Mouse (Mus musculus): ENCODE data around the gene Mcemp1. TPM values are rescaled to one million over a fixed set of nuclear protein-coding genes. Genes with fewer than 3 reads are reported as not detected.

The Mcemp1 gene
- polyA plus RNA-seq, 1 experiment from 2014 or later: 0.29 TPM

DNA sequence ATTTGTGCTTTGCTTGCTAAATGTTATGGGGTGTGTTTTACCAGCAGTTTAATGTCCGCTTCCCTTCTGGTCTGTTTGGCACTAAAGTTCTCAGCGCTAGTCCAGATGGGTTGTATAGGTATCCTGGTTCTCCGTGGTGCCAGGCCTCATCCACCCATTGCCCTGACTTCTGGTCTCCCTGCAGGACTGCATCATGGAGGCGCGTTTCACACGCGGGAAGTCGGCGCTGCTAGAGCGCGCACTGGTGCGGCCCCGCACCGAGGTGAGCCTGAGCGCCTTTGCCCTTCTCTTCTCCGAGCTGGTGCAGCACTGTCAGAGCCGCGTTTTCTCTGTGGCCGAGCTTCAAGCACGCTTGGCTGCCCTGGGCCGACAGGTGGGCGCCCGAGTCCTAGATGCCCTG is 13.3 kb downstream of the Mcemp1 start:
- WGBS: 98% methylated on average over 23 of the region's 23 CpGs
- ATAC-seq (replicated peaks; ENCODE audit: low FRiP score) (no peak), DNase-seq (ENCODE audit: low spot score) (no peak)
- Histone ChIP-seq H3K36me3 (ENCODE audit: control insufficient read depth, insufficient read depth, low read length) (peaks cover 7% of the 10 kb centered on the region), H3K4me1 (replicated peaks; ENCODE audit: control insufficient read depth, insufficient read depth, low read length) (peaks cover 3% of the 10 kb centered on the region; the same call in 1 of the 2 replicates), H3K27ac (ENCODE audit: low read depth, low read length) (no peak overlapping the region), H3K9ac (ENCODE audit: low read length) (no peak overlapping the region), H3K4me3 (ENCODE audit: low read depth, low read length) (no peak overlapping the region), H3K4me2 (ENCODE audit: low read depth, low read length, severe bottlenecking) (no peak overlapping the region), H3K9me3 (ENCODE audit: control insufficient read depth, low read length) (no peaks in the 10 kb centered on the region), H3K27me3 (ENCODE audit: control insufficient read depth, insufficient read depth, low read length) (no peaks in the 10 kb centered on the region)

DNA sequence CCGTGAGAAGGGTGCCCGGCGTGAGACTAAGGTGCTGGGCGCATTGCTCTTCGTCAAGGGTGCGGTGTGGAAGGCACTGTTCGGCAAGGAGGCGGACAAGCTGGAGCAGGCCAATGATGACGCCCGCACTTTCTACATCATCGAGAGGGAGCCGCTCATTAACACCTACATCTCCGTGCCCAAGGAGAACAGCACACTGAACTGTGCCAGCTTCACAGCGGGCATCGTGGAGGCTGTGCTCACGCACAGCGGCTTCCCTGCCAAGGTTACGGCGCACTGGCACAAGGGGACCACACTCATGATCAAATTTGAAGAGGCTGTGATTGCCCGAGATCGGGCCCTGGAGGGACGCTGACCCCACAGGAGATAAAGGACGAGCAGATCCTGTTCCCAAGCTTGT is 13.7 kb downstream of the Mcemp1 start:
- ATAC-seq (replicated peaks; ENCODE audit: low FRiP score) (no peak), DNase-seq (ENCODE audit: low spot score) (no peak)
- Histone ChIP-seq H3K27me3 (ENCODE audit: control insufficient read depth, insufficient read depth, low read length) (no peaks in the 10 kb centered on the region), H3K4me3 (ENCODE audit: low read depth, low read length) (no peak overlapping the region), H3K27ac (ENCODE audit: low read depth, low read length) (no peak overlapping the region), H3K4me1 (replicated peaks; ENCODE audit: control insufficient read depth, insufficient read depth, low read length) (peaks cover 3% of the 10 kb centered on the region; the same call in 1 of the 2 replicates), H3K36me3 (ENCODE audit: control insufficient read depth, insufficient read depth, low read length) (peaks cover 7% of the 10 kb centered on the region), H3K9ac (ENCODE audit: low read length) (no peak overlapping the region), H3K4me2 (ENCODE audit: low read depth, low read length, severe bottlenecking) (no peak overlapping the region), H3K9me3 (ENCODE audit: control insufficient read depth, low read length) (no peaks in the 10 kb centered on the region)
- 94% methylated on average over 23 of the region's 23 CpGs for WGBS

DNA sequence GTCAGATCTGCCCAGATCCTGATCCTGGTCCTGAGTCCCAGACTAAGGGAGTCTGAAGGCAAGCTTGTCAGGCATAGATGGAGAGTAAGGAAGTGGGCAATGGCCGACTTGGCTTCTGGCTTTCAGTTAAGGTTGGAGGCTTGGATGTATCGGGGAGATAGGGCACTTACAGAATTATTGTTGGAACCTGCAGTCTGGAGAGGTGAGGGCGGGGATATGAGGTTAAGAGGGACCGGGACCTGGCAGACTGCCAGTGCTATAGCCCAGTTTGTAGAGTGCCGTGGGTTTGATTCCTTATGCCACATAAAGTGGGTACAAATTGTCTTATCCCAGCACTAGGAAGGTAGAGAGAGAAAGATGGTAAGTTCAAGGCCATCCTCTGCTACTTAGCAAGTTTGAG is 14.1 kb downstream of the Mcemp1 start:
- Histone ChIP-seq H3K9me3 (ENCODE audit: control insufficient read depth, low read length) (no peaks in the 10 kb centered on the region), H3K4me2 (ENCODE audit: low read depth, low read length, severe bottlenecking) (no peak overlapping the region), H3K27ac (ENCODE audit: low read depth, low read length) (no peak overlapping the region), H3K4me1 (replicated peaks; ENCODE audit: control insufficient read depth, insufficient read depth, low read length) (peaks cover 3% of the 10 kb centered on the region; the same call in 1 of the 2 replicates), H3K36me3 (ENCODE audit: control insufficient read depth, insufficient read depth, low read length) (peaks cover 7% of the 10 kb centered on the region), H3K9ac (ENCODE audit: low read length) (no peak overlapping the region), H3K4me3 (ENCODE audit: low read depth, low read length) (no peak overlapping the region), H3K27me3 (ENCODE audit: control insufficient read depth, insufficient read depth, low read length) (no peaks in the 10 kb centered on the region)
- DNase-seq (ENCODE audit: low spot score) (no peak), ATAC-seq (replicated peaks; ENCODE audit: low FRiP score) (no peak)
- 96% methylated on average over 5 of the region's 5 CpGs for WGBS

DNA sequence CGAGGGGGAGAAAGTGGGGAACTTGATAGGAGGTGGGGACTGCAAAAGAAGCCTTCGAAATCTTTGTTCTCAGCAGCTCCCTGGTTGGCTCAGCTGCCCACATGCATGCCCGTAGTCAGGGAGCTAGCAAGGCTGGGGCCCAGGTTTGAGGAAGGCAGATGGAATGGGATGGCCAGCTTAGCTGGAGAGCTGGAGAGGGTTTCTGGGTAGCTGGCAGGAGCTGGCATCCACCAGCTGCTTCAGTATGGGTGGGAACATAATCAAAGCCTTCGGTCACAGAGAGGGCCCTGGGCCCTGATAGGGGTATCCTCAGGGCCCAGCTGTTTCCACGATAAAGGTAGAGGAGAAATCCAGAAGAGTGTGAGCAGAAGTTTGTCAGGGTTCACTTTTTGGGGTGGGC is 16.9 kb downstream of the Mcemp1 start:
- ATAC-seq (replicated peaks; ENCODE audit: low FRiP score) (no peak), DNase-seq (ENCODE audit: low spot score) (no peak)
- Histone ChIP-seq H3K4me1 (replicated peaks; ENCODE audit: control insufficient read depth, insufficient read depth, low read length) (peaks cover 3% of the 10 kb centered on the region; the same call in 1 of the 2 replicates), H3K9me3 (ENCODE audit: control insufficient read depth, low read length) (no peaks in the 10 kb centered on the region), H3K4me2 (ENCODE audit: low read depth, low read length, severe bottlenecking) (no peak overlapping the region), H3K9ac (ENCODE audit: low read length) (no peak overlapping the region), H3K36me3 (ENCODE audit: control insufficient read depth, insufficient read depth, low read length) (peaks cover 7% of the 10 kb centered on the region), H3K27ac (ENCODE audit: low read depth, low read length) (no peak overlapping the region), H3K4me3 (ENCODE audit: low read depth, low read length) (no peak overlapping the region), H3K27me3 (ENCODE audit: control insufficient read depth, insufficient read depth, low read length) (no peaks in the 10 kb centered on the region)
- WGBS: 87% methylated on average over 5 of the region's 5 CpGs

DNA sequence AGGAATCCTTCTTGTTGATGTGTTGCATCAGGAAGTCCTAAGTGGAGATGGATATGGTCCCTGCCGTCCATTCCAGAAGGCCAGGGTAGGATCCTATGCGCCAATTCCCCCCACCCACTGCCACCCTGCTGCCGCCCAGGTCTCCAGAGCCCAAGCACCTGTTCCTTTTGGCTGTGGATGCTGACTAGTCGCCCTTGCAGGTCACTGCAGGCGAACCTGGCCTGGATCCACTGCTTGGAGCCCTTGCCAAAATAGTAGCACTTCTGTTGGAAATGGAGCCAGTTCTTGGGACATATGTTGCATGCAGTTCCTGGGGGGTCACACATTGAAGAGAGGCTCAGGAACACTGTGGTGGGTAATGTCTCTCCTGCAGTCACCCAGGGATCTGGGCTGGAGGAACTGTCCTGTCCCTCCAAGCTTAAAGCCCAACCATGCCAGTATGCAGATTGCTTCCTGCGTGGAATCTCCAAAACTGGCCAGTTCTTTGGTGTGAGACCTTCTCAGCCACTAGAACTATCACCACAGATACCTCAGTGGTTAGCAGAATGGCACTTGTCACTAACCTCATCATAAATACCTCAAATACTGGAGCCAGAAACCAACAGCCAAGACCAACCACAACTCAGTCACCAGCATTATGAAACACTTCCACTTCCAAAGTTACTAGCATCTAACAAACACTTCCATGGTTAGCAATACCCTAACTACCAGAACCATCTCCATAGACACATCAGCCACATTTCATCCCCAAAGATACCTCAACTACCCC is 18.0 kb downstream of the Mcemp1 start:
- Histone ChIP-seq H3K4me1 (replicated peaks; ENCODE audit: control insufficient read depth, insufficient read depth, low read length) (no peaks in the 10 kb centered on the region), H3K36me3 (ENCODE audit: control insufficient read depth, insufficient read depth, low read length) (peaks cover 7% of the 10 kb centered on the region), H3K9me3 (ENCODE audit: control insufficient read depth, low read length) (no peaks in the 10 kb centered on the region), H3K27me3 (ENCODE audit: control insufficient read depth, insufficient read depth, low read length) (no peaks in the 10 kb centered on the region), H3K9ac (ENCODE audit: low read length) (no peak overlapping the region), H3K4me2 (ENCODE audit: low read depth, low read length, severe bottlenecking) (no peak overlapping the region), H3K27ac (ENCODE audit: low read depth, low read length) (no peak overlapping the region), H3K4me3 (ENCODE audit: low read depth, low read length) (no peak overlapping the region)
- no peak for ATAC-seq (replicated peaks; ENCODE audit: low FRiP score)
- no peak for DNase-seq (ENCODE audit: low spot score)
- 84% methylated on average over 6 of the region's 6 CpGs for WGBS

DNA sequence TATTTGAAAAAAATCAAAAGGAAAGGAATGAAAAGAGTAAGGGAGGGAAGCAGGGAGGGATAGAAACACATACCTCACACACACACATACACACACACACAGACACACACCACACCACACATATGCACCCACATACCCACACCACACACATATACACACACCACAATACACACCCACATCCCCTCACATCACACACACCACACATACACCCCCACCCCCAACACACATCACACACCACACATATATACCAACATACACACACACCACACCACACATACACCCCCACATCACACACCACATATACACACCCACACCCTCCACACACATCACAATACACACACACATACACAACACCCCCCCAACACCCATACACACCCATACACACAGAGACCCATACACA is 19.0 kb downstream of the Mcemp1 start:
- H3K9me3 ChIP-seq (ENCODE audit: control insufficient read depth, low read length): no peaks in the 10 kb centered on the region
- H3K4me3 ChIP-seq (ENCODE audit: low read depth, low read length): no peak overlapping the region
- ATAC-seq (replicated peaks; ENCODE audit: low FRiP score) (peak; percentile 45; the same call in 1 of the 2 replicates), DNase-seq (ENCODE audit: low spot score) (no peak)
- no peaks in the 10 kb centered on the region for H3K27me3 ChIP-seq (ENCODE audit: control insufficient read depth, insufficient read depth, low read length)
- no peaks in the 10 kb centered on the region for H3K4me1 ChIP-seq (replicated peaks; ENCODE audit: control insufficient read depth, insufficient read depth, low read length)
- peaks cover under 1% of the 10 kb centered on the region; the same call in 1 of the 2 replicates for H3K36me3 ChIP-seq (ENCODE audit: control insufficient read depth, insufficient read depth, low read length)
- H3K4me2 ChIP-seq (ENCODE audit: low read depth, low read length, severe bottlenecking): no peak overlapping the region
- no peak overlapping the region for H3K27ac ChIP-seq (ENCODE audit: low read depth, low read length)
- no peak overlapping the region for H3K9ac ChIP-seq (ENCODE audit: low read length)

DNA sequence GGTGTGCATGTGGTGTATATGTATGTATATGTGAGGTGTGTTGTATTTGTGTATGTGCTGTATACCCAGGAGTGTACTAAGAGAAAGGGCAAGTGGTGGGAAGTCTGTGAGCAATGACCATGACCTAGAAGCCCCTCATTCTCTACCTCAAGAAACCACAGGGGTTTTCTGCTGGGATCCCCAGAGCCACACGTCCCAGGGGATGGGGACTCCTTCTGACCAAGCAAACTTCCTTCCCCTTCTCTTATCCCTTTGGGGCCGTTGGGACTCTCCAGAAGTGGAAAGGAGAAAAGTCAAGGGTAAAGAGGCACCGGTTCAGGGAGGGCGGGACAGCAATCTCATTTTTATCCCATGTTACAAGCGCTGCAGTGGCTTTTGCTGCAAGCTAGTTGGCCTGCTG is 19.9 kb downstream of the Mcemp1 start:
- H3K4me3 ChIP-seq (ENCODE audit: low read depth, low read length): no peak overlapping the region
- peak; percentile 34 for DNase-seq (ENCODE audit: low spot score)
- no peak overlapping the region for H3K4me2 ChIP-seq (ENCODE audit: low read depth, low read length, severe bottlenecking)
- no peaks in the 10 kb centered on the region for H3K9me3 ChIP-seq (ENCODE audit: control insufficient read depth, low read length)
- ATAC-seq (replicated peaks; ENCODE audit: low FRiP score): no peak
- 70% methylated on average over 5 of the region's 5 CpGs for WGBS
- H3K27me3 ChIP-seq (ENCODE audit: control insufficient read depth, insufficient read depth, low read length): no peaks in the 10 kb centered on the region
- no peak overlapping the region for H3K27ac ChIP-seq (ENCODE audit: low read depth, low read length)
- H3K36me3 ChIP-seq (ENCODE audit: control insufficient read depth, insufficient read depth, low read length): no peaks in the 10 kb centered on the region
- no peak overlapping the region for H3K9ac ChIP-seq (ENCODE audit: low read length)
- no peaks in the 10 kb centered on the region for H3K4me1 ChIP-seq (replicated peaks; ENCODE audit: control insufficient read depth, insufficient read depth, low read length)

DNA sequence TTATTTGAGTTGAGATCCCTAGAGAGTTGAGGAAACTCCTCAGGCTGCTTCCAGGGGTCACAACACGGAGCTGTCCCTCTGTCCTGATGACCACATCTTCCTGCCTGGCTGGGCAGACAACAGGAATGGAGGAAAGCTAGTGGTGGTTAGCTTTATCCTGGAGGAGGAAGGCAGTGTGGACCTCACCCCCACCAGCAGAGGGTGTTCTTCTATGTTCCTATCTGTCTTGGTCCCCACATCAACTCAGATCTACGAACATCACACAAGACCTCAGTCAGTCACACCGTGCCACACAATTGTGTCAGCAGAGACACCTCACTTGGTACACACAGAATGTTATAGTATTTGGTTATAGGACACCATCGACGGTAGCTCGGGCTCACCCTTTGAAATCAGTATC is 22.0 kb downstream of the Mcemp1 start:
- 85% methylated on average over 6 of the region's 6 CpGs for WGBS
- no peak overlapping the region for H3K27ac ChIP-seq (ENCODE audit: low read depth, low read length)
- H3K9me3 ChIP-seq (ENCODE audit: control insufficient read depth, low read length): no peaks in the 10 kb centered on the region
- H3K4me3 ChIP-seq (ENCODE audit: low read depth, low read length): no peak overlapping the region
- no peak overlapping the region for H3K4me2 ChIP-seq (ENCODE audit: low read depth, low read length, severe bottlenecking)
- H3K27me3 ChIP-seq (ENCODE audit: control insufficient read depth, insufficient read depth, low read length): no peaks in the 10 kb centered on the region
- H3K36me3 ChIP-seq (ENCODE audit: control insufficient read depth, insufficient read depth, low read length): no peaks in the 10 kb centered on the region
- H3K4me1 ChIP-seq (replicated peaks; ENCODE audit: control insufficient read depth, insufficient read depth, low read length): no peaks in the 10 kb centered on the region
- H3K9ac ChIP-seq (ENCODE audit: low read length): no peak overlapping the region
- ATAC-seq (replicated peaks; ENCODE audit: low FRiP score) (no peak), DNase-seq (ENCODE audit: low spot score) (peak; percentile 40)

DNA sequence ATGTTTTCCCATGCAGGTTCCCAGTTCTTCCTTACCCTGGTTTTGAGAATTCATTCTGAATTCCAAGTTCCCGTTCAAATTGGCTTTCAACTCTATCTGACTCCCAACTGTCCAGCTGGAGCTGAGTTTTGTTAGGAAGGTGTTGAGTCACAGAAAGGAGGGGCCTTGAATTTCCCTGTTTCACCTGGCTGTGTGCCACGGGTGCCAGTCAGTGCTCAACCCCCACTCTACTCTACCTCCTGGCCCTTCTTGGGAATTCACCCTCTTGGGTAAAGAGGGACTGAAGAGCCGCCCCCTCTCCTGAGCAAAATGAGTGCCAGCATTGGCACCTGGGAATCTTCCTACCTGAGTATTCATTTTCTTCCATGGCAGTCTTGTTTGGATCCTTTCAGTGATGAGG is 25.2 kb downstream of the Mcemp1 start:
- H3K9ac ChIP-seq (ENCODE audit: low read length): no peak overlapping the region
- ATAC-seq (replicated peaks; ENCODE audit: low FRiP score): no peak
- 73% methylated on average over 3 of the region's 3 CpGs for WGBS
- no peaks in the 10 kb centered on the region for H3K4me1 ChIP-seq (replicated peaks; ENCODE audit: control insufficient read depth, insufficient read depth, low read length)
- H3K4me3 ChIP-seq (ENCODE audit: low read depth, low read length): no peak overlapping the region
- H3K27ac ChIP-seq (ENCODE audit: low read depth, low read length): no peak overlapping the region
- no peaks in the 10 kb centered on the region for H3K36me3 ChIP-seq (ENCODE audit: control insufficient read depth, insufficient read depth, low read length)
- no peaks in the 10 kb centered on the region for H3K27me3 ChIP-seq (ENCODE audit: control insufficient read depth, insufficient read depth, low read length)
- no peak for DNase-seq (ENCODE audit: low spot score)
- no peak overlapping the region for H3K4me2 ChIP-seq (ENCODE audit: low read depth, low read length, severe bottlenecking)
- H3K9me3 ChIP-seq (ENCODE audit: control insufficient read depth, low read length): no peaks in the 10 kb centered on the region
